Mouse (Mus musculus) cerebellum, adult 11 months (tissue): ENCODE data around the gene Lrrc75a.
"Not testable (repeated sequence)": the region's sequence is repeated elsewhere in the genome, so short reads cannot be mapped to it uniquely, and the experiment has no call there.

Experiments used
- DNase-seq: peaks from one replicate; pipeline ENCODE4 v3.0.0; 2022

The Lrrc75a gene

GRCm38 (mm10) chr11:62647661-62648590, at the start of gene Lrrc75a:
Lrrc75a (minus strand) TSS chr11:62648523.
- peak; percentile 21 for DNase-seq

GRCm38 (mm10) chr11:62695126-62695525, 46.8 kb upstream of the Lrrc75a start:
- no peak for DNase-seq

- peak; percentile 9 for DNase-seq
These were observed 45.2 kb upstream of the Lrrc75a start for GRCm38 (mm10) chr11:62693299-62694184.

GRCm38 (mm10) chr11:62691592-62691991, 43.3 kb upstream of the Lrrc75a start:
- no peak for DNase-seq

GRCm38 (mm10) chr11:62679954-62680353, 31.6 kb upstream of the Lrrc75a start:
- no peak for DNase-seq

- no peak for DNase-seq
These were observed 30.5 kb upstream of the Lrrc75a start for GRCm38 (mm10) chr11:62678778-62679354.

GRCm38 (mm10) chr11:62676290-62676596, 27.9 kb upstream of the Lrrc75a start:
- no peak for DNase-seq

- peak; percentile 52 for DNase-seq
These were observed 27.4 kb upstream of the Lrrc75a start for GRCm38 (mm10) chr11:62675480-62676289.

- DNase-seq = no peak
These were observed 21.7 kb upstream of the Lrrc75a start for GRCm38 (mm10) chr11:62670006-62670405.

GRCm38 (mm10) chr11:62669471-62669870, 21.1 kb upstream of the Lrrc75a start:
- no peak for DNase-seq

GRCm38 (mm10) chr11:62668986-62669385, 20.7 kb upstream of the Lrrc75a start:
- no peak for DNase-seq

GRCm38 (mm10) chr11:62664250-62664649, 15.9 kb upstream of the Lrrc75a start:
- DNase-seq = no peak

- DNase-seq = no peak
These were observed 12.6 kb upstream of the Lrrc75a start for GRCm38 (mm10) chr11:62660885-62661284.

GRCm38 (mm10) chr11:62652080-62652479, 3.8 kb upstream of the Lrrc75a start:
- DNase-seq = no peak

- DNase-seq = no peak
These were observed 3.2 kb upstream of the Lrrc75a start for GRCm38 (mm10) chr11:62651563-62651962.

GRCm38 (mm10) chr11:62649803-62650202, 1.5 kb upstream of the Lrrc75a start:
- not testable (repeated sequence) for DNase-seq

GRCm38 (mm10) chr11:62648591-62649391, 468 bp upstream of the Lrrc75a start, which contains the start of gene Mmgt2:
Mmgt2 (plus strand) TSS chr11:62648664.
- DNase-seq = peak; percentile 83

GRCm38 (mm10) chr11:62646958-62647515, 1.3 kb downstream of the Lrrc75a start:
- DNase-seq = no peak

GRCm38 (mm10) chr11:62646495-62646843, 1.9 kb downstream of the Lrrc75a start:
- no peak for DNase-seq

- DNase-seq = no peak
These were observed 2.4 kb downstream of the Lrrc75a start for GRCm38 (mm10) chr11:62645732-62646494.

GRCm38 (mm10) chr11:62645337-62645675, 3.0 kb downstream of the Lrrc75a start:
- no peak for DNase-seq
